Mouse (Mus musculus) midbrain, postnatal 0 days (tissue): ENCODE measurements around the gene Atg2a. TPM values are rescaled to one million over a fixed set of nuclear protein-coding genes. Genes with fewer than 3 reads are reported as not detected.

Experiments
- ATAC-seq: fragments of 200-750 bp; cut with Nextera tagmentation; 2 replicates; pipeline ENCODE4 v1.8.0; 2017; ENCODE audit warnings: moderate number of reproducible peaks, mild to moderate bottlenecking, moderate TSS enrichment, moderate library complexity; ENCODE audit not compliant: low FRiP score
- DNase-seq: peaks from one replicate; pipeline ENCODE4 v3.0.0-alpha.2; 2015; ENCODE audit warnings: low spot score
- H3K27ac ChIP-seq: fragments of 300-500 bp; sonication (generic); 2 replicates; pipeline ENCODE4 v1.5.1; 2014; ENCODE audit warnings: low read depth, mild to moderate bottlenecking, low read length, mixed read lengths
- H3K27me3 ChIP-seq: fragments of 300-500 bp; sonication (generic); 2 replicates; pipeline ENCODE4 v1.6.1; 2014; ENCODE audit warnings: low read length, control low read depth, mixed read lengths; ENCODE audit not compliant: insufficient read depth
- H3K36me3 ChIP-seq: fragments of 300-500 bp; sonication (generic); 2 replicates; pipeline ENCODE4 v1.6.1; 2014; ENCODE audit warnings: low read length, control low read depth, mixed read lengths; ENCODE audit not compliant: insufficient read depth
- H3K4me1 ChIP-seq: fragments of 300-500 bp; sonication (generic); 2 replicates; pipeline ENCODE4 v1.6.1; 2014; ENCODE audit warnings: mild to moderate bottlenecking, control low read depth, antibody characterized with exemption, low read length, mixed read lengths; ENCODE audit not compliant: insufficient read depth
- H3K4me2 ChIP-seq: fragments of 300-500 bp; sonication (generic); 2 replicates; pipeline ENCODE4 v1.6.1; 2014; ENCODE audit warnings: low read depth, mild to moderate bottlenecking, low read length, mixed read lengths; ENCODE audit not compliant: poor library complexity, severe bottlenecking
- H3K4me3 ChIP-seq: fragments of 300-500 bp; sonication (generic); 2 replicates; pipeline ENCODE4 v1.5.1; 2014; ENCODE audit warnings: low read depth, mild to moderate bottlenecking, low read length, moderate library complexity
- H3K9ac ChIP-seq: fragments of 300-500 bp; sonication (generic); replicated peaks from 2 replicates; pipeline ENCODE4 v1.6.1; 2014; ENCODE audit warnings: mild to moderate bottlenecking, low read length, moderate library complexity, mixed read lengths; ENCODE audit not compliant: poor library complexity, severe bottlenecking
- H3K9me3 ChIP-seq: fragments of 300-500 bp; sonication (generic); 2 replicates; pipeline ENCODE4 v1.6.1; 2016; ENCODE audit warnings: low read length, control low read depth
- CTCF ChIP-seq: IDR thresholded peaks from 2 replicates; pipeline ENCODE4 v1.5.1; 2016; ENCODE audit warnings: antibody characterized with exemption, mild to moderate bottlenecking
- WGBS: fragments of 180-500 bp; shearing (Covaris S2); extraction: QIAGEN DNeasy Blood & Tissue Kit; methylation state at CpG from one replicate; pipeline ENCODE4 v1.1.7; 2014; 5-methylcytosine and 5-hydroxymethylcytosine counted together
- polyA plus RNA-seq: library from polyadenylated mRNA; unstranded; fragments of >200 nt; fragmentation: Nextera tagmentation; extraction: Ambion mirVana; gene quantifications from 2 replicates; pipeline ENCODE4 v1.2.1, GENCODE M21; 2015
- total RNA-seq: library from RNA; depleted of rRNA; stranded (reverse); fragments of >200 nt; gene quantifications from 2 replicates; pipeline ENCODE4 v1.2.3, GENCODE M21; 2014

Gene Atg2a
- total and polyA plus RNA-seq, 2 experiments from 2014 or later: 9.7 to 38.2 TPM

DNA sequence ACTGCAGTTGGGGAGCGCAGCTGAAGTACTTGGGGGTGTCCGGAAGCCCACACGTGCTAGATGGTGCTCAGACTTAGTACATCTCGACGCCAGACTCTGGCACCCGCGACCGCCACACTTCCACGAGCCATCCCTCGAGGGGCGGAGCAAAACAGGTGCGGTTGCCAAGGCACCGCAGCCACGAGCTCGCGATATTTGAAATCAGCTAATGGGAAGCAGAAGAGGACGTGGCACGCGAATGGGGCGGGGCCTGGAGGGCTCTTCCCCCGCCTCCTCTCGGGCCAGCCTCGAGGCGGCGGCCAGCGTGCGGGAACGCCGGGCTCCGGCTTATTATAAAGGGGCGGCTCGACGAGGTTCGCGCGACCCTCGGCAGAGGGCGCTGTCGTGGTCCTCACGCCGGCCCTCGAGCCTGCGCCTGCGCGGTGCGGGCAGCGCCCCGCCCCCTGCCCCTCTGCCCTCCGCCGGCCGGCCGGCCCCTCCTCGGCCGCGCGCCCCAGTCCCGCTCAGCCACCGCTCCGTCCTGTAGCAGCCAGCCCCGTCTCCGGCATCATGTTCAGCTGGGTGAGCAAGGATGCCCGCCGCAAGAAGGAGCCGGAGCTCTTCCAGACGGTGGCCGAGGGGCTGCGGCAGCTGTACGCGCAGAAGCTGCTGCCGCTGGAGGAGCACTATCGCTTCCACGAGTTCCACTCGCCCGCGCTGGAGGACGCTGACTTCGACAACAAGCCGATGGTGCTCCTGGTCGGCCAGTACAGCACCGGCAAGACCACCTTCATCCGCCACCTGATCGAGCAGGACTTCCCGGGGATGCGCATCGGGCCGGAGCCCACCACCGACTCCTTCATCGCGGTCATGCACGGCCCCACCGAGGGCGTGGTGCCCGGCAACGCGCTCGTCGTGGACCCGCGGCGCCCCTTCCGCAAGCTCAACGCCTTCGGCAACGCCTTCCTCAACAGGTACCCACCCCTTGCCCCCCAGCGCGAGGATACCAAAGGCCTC, 35.3 kb downstream of the Atg2a start, which contains the start of gene Ehd1:
TSS of gene Ehd1 (plus strand) at position 300 of the 996 bp plus-strand sequence.
- DNase-seq: peak; percentile 98
- ATAC-seq: peak; percentile 95
- Histone ChIP-seq H3K4me1 (peaks cover 20% of the 10 kb centered on the region; the same call in 1 of the 2 replicates), H3K27ac (peak within 1 kb of the TSS; percentile 78), H3K4me3 (peak within 1 kb of the TSS; percentile 81), H3K4me2 (peak within 1 kb of the TSS; percentile 91), H3K27me3 (no peaks in the 10 kb centered on the region), H3K9ac (peak within 1 kb of the TSS; percentile 82), H3K9me3 (no peaks in the 10 kb centered on the region), H3K36me3 (peaks cover 16% of the 10 kb centered on the region)
- peak; percentile 68 for TF ChIP-seq CTCF
- under 1% methylated on average over 93 of the region's 106 CpGs for WGBS

DNA sequence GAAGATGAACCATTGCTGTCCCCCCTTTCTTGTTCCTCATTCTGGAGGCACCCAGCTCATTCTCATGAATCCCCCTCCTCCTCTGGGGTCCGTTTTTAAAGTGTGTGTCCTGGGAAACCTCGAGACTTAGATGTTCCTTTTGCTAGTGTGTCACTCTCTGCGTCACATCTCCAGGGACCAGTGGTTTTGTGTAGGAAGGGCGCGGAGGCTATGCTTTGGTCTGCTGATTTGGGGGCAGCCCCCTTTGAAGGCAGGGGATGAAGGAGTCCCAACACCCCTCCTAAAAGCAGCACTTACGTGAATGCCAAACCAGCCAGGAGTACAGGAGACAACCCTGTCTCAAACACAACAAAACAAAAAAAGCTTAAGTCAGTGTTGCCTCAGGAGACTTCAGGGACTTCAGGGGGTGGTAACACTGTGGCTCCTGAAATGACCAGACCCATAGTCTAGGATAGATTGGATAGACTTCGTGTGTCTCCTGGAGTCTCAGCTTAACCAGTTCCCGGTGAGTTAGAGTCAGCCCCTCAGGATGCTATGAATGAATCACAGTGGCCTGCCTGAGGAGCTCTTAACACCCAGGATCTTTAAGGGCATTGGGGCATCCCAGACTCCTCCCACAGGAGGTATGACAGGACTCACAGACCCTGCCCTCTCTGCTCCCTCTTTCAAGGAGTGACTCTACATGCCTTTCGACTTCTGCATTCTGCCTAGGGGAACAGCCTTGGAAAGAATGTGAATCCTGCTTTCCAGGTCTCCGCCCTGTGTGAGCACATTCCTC, 36.4 kb downstream of the Atg2a start:
- DNase-seq (peak; percentile 41), ATAC-seq (no peak)
- Histone ChIP-seq H3K4me3 (peak overlapping the region; percentile 81), H3K4me2 (peak overlapping the region; percentile 91), H3K9me3 (no peaks in the 10 kb centered on the region), H3K27me3 (no peaks in the 10 kb centered on the region), H3K4me1 (peaks cover 20% of the 10 kb centered on the region; the same call in 1 of the 2 replicates), H3K27ac (no peak overlapping the region; the same call in 1 of the 2 replicates), H3K9ac (peak overlapping the region; percentile 82), H3K36me3 (peaks cover 18% of the 10 kb centered on the region)
- 6% methylated on average over 10 of the region's 10 CpGs for WGBS
- TF ChIP-seq CTCF: no peak

DNA sequence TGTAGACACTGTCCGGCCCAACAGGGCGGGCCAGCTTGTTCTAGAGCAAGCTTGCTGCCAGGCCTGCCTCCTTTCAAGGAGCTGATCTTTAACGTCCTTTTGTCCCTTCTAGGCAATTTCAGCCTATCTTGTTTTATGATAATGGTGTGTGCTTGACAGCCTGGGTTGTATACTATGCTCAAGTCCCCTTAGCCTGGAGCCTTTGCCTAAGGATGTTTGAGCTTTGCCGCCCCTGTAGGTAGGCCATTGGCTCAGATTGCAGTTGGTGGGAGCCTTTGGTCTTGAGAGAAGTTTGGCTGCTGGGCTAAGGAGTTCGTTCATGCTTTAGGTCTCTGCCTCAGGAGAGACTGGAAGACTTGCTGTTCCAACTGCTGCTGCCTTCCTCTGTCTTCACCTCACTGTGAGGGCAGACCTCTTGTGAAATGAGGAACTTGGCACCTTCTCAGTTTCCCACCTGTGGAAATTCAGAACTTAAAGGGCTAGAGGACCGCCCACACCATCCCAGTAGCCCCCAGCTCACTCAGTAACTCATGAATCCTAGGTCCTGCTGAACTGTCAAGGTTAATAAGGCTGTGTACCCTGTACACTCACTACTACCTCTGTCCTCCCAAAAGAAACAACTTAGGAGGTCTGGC, 37.1 kb downstream of the Atg2a start:
- H3K27me3 ChIP-seq: no peaks in the 10 kb centered on the region
- no peak for DNase-seq
- 36% methylated on average over 6 of the region's 6 CpGs for WGBS
- H3K4me2 ChIP-seq: peak overlapping the region; percentile 91
- no peak overlapping the region for H3K27ac ChIP-seq
- peaks cover 18% of the 10 kb centered on the region for H3K36me3 ChIP-seq
- no peak for ATAC-seq
- TF ChIP-seq CTCF: no peak
- H3K4me3 ChIP-seq: peak overlapping the region; percentile 81
- peak overlapping the region; percentile 82 for H3K9ac ChIP-seq
- H3K4me1 ChIP-seq: peaks cover 20% of the 10 kb centered on the region; the same call in 1 of the 2 replicates
- H3K9me3 ChIP-seq: no peaks in the 10 kb centered on the region

DNA sequence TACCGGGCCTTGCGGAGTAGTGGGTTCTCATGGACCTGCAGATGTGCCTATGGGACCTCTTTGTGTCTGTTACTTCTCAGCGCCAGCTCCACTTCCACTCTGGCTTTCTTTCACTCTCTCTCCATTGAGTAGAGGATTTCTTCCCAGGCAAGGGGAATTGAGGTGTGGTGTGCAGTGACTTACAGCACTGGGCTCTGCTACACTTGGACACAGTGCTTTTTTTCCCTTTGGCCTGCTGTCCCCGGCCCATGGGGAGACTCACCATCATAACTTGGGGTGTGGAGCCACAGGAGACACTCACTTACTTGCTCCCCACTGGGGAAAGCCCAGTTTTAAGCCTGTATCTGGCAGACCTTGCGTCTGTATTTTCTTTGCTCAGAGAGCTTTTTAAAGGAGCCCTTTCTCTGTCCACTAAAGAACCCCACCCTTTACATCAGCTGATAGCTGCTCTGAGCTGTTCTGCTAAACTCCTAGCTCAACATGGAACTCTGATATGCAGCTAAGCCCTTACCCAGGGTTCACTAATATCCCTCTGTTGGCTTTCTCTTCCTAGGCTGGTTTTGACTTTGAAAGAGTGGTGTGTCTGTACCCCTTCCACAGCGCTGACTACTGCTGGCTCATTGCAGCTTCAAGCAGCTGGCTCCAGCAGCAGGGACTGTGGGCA, 38.1 kb downstream of the Atg2a start:
- DNase-seq (no peak), ATAC-seq (no peak)
- no peak for TF ChIP-seq CTCF
- H3K4me1 ChIP-seq: peaks cover 20% of the 10 kb centered on the region; the same call in 1 of the 2 replicates
- H3K27ac ChIP-seq: no peak overlapping the region
- peak overlapping the region; percentile 24; the same call in 1 of the 2 replicates for H3K9ac ChIP-seq
- no peak overlapping the region for H3K4me3 ChIP-seq
- peak overlapping the region; percentile 91 for H3K4me2 ChIP-seq
- H3K36me3 ChIP-seq: peaks cover 22% of the 10 kb centered on the region
- WGBS: 85% methylated on average over 6 of the region's 6 CpGs
- H3K9me3 ChIP-seq: no peaks in the 10 kb centered on the region
- no peaks in the 10 kb centered on the region for H3K27me3 ChIP-seq

DNA sequence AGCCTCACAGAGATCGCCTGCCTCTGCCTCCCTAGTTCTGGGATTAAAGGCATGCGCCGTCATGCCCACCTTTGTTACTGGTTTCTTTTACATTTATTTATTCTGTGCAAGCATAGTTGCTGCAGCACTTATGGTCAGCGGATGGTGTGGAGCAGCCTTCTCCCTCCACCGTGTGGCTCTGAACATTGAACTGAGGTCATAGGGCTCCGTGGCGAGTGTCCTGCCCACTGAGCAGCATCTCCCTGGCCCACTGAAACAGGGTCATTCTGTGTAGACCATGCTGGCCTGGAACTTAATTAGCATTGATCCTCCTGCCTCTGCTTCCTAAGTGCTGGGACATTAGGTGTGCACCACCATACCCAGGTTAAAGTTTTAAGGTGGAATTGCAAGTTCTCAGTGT, 39.1 kb downstream of the Atg2a start:
- no peak for TF ChIP-seq CTCF
- DNase-seq (no peak), ATAC-seq (no peak)
- no peaks in the 10 kb centered on the region for H3K27me3 ChIP-seq
- peaks cover 20% of the 10 kb centered on the region; the same call in 1 of the 2 replicates for H3K4me1 ChIP-seq
- no peak overlapping the region for H3K9ac ChIP-seq
- H3K4me2 ChIP-seq: no peak overlapping the region
- H3K36me3 ChIP-seq: peaks cover 27% of the 10 kb centered on the region
- no peak overlapping the region for H3K27ac ChIP-seq
- no peaks in the 10 kb centered on the region for H3K9me3 ChIP-seq
- no peak overlapping the region for H3K4me3 ChIP-seq
- WGBS: 84% methylated on average over 7 of the region's 7 CpGs
